Mouse (Mus musculus) myocyte (in vitro differentiated cells): ENCODE results near the gene Pdap1.

Source experiments
- E2F4 ChIP-seq: IDR thresholded peaks from one replicate; pipeline ENCODE4 v1.6.1; 2011; ENCODE audit warnings: mild to moderate bottlenecking, control low read depth, moderate library complexity; ENCODE audit not compliant: insufficient read depth
- POLR2A ChIP-seq: IDR thresholded peaks from one replicate; pipeline ENCODE4 v1.6.1; 2011; ENCODE audit warnings: low read depth, mild to moderate bottlenecking, control low read depth, moderate library complexity; ENCODE audit not compliant: insufficient read length
- SRF ChIP-seq: IDR thresholded peaks from one replicate; pipeline ENCODE4 v1.6.1; 2011; ENCODE audit warnings: low read depth; ENCODE audit not compliant: control insufficient read depth, insufficient read length

DNA sequence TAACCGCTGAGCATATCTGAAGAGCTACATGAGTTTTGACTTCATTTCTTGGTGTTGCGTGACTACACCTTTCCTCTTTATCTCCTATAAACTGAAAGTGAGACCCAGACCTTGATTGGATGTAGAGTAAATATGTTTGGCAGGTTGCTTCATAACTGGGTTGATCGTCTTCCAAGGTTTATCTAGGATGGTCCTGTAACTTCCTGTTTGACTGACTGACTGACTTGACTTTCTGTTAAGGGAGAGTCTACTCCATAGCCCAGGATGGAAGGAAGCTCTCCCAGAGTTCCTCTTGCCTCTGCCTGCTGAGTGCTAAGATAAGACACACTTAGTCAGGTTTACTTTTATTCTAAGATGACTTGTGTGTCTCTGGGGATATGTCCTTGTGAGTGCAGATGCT lies 50.2 kb downstream of the Pdap1 start:
- no peak for TF ChIP-seq SRF
- no peak for TF ChIP-seq POLR2A
- TF ChIP-seq E2F4: no peak
